Mouse (Mus musculus) induced T-regulatory cell, adult 2 months (primary cell): ENCODE results near the gene BC034090.

ENCODE experiments used
- DNase-seq: peaks from one replicate; pipeline ENCODE4 v3.0.0-alpha.2; 2012; ENCODE audit warnings: low read depth

Gene BC034090

DNA sequence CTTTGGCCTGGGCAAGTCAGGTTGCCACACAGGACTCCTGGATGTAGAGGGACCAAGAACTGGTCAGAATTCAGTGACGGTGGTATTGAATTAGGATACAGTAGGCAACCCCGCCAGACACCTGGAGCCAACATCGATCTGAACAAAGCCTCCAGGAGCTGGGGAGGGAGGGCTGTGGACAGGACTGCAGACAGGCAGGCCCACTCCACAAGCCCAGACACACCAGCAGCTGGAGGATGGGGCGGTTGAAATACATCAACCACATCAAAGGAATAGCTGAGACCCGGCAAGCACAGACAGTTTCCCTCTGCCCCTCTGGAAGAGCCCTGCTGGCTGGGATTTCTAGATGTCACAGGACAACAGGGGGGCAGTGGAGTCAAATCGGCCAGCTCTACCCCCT lies 27.4 kb downstream of the BC034090 start:
- DNase-seq, result no peak

- DNase-seq, result no peak
Observed at GRCm38 (mm10) chr1:155216313-155216712, 27.9 kb downstream of the BC034090 start.

GRCm38 (mm10) chr1:155215066-155215764 lies 29.0 kb downstream of the BC034090 start:
- no peak for DNase-seq

DNA sequence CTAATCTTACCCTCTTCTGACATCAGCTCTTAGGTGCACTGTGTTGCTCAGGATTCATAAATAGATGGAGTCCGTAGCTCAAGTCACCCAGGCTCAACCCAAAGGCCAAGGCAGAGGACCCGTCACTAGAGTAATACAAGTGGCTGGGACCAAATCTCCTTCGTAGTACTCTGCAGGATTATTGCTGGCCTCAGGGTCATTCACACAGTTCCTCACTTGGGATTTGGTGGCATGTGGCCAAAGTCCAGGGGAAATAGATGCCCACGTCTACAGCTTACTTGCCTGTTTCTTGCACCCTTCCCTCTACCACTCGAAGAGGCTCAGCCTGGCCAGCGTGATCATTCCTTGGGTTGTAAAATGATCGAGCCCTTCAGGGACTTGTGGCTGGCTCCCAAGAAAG lies 30.3 kb downstream of the BC034090 start:
- DNase-seq, result no peak

- DNase-seq, result no peak
Observed at GRCm38 (mm10) chr1:155212936-155213774, 31.1 kb downstream of the BC034090 start.

GRCm38 (mm10) chr1:155212493-155212892 lies 31.8 kb downstream of the BC034090 start:
- DNase-seq, result no peak

- DNase-seq, result no peak
Observed at GRCm38 (mm10) chr1:155212081-155212480, 32.2 kb downstream of the BC034090 start.

DNA sequence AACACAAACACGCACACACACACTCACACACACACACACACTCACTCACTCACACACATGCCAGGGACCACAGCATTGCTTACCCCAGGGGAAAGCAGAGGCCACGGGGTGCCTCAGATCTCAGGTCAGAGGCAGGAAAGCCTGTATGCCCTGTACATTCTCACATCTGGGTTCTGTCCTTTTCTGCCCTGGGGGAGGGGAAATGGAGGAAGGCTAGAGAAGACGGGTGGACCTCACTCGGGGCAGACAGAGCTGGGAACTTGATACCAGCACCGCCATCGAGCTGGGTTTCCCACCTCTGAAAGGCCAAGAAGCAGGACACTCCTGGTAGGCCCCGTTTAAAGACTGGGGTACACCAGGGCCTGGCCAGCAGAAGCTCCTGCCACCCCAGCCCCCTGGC lies 33.2 kb downstream of the BC034090 start:
- no peak for DNase-seq

DNA sequence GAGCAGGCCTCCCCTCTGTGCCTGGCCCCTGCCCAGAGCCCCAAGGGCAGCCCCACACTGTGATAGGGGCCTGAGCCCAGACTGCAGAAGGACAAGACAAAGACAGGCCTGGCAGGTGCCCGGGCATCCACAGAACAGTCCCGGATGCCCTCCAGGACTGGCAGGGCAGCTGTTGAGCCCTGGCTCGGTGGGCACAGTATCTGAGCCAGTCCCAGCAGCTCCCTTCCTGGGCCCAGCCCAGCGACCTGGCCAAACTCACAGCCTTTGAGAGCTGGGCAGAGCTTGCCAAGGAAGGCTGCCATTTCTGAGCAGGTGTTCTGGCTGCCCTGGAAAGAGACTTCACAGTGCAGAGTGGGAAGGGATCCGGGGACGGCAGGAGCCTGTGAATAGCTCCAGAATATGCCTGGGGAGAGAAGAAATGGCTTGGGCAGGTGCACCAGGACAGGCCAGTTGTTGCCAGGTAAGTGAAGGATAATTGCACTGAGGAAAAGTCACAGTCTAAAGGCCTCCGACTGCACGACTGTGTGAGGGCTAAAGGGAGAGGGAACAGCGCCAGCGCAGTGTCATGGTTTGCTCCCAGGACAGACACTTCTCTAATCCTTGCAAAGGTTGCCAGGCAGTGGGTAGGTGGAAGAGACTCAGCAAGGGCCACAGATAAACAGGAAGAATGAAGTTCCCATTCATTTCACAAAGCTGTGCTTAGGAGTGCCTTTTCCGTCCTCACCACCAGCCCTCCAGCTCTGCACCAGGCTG lies 34.1 kb downstream of the BC034090 start:
- no peak for DNase-seq

DNA sequence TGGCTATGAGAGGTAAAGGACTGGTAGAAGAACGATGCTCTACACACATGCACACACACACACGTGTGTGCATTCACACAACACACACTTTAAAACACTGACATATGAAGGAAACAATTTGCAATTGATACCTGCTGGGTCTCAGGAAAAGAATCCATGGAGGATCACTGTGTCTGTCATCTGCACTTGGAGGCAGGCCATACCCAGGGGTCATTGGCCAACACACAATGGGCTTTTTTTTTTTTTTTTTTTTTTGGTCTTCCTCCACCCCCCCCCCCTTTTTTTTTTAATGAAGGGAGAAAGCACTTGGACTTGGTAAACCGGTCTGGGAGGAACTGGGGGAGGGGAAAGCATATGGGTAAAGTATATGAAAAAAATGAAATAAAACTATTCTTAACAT lies 36.4 kb downstream of the BC034090 start:
- DNase-seq, result no peak

DNA sequence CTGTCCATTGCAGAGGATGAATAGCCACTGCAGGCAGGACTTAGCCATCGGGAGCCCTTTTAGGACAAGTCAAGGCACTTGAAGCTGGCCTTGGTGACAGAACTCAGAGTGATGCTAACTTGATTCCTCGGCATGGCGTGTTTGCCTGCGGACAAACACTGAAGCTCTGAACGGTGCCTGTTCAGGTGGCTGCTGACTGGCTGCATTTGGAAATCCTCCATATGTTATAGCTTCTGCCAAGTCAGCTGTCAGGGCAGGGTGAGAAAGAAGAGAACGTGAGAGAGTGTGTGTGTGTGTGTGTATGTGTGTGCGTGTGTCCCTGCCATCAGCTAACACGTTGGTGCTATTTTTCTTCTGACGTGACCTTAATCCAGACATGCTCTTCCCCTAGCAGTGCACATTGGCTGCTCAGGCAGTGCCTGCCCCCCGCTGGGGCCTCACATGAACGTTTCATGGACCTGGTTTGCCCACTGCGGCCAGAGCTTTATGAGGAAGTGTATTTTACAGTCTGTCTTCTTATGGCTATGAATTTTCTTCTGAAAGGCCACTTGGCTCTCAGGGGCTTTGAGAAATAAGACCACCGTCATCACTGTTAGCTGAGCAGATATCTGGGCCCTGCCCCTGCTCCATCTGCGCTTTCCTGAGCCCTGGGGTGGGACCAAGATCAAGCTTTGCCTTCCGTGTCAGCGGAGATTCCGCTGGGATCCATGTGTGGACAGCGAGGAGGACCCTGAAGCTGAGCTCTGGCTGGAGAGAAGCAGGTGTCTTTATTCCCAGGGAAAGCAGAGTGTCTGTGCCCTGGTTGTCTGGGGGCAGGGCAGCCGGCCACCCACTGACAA lies 38.2 kb downstream of the BC034090 start:
- DNase-seq, result no peak

GRCm38 (mm10) chr1:155205311-155205710 lies 38.9 kb downstream of the BC034090 start:
- no peak for DNase-seq

DNA sequence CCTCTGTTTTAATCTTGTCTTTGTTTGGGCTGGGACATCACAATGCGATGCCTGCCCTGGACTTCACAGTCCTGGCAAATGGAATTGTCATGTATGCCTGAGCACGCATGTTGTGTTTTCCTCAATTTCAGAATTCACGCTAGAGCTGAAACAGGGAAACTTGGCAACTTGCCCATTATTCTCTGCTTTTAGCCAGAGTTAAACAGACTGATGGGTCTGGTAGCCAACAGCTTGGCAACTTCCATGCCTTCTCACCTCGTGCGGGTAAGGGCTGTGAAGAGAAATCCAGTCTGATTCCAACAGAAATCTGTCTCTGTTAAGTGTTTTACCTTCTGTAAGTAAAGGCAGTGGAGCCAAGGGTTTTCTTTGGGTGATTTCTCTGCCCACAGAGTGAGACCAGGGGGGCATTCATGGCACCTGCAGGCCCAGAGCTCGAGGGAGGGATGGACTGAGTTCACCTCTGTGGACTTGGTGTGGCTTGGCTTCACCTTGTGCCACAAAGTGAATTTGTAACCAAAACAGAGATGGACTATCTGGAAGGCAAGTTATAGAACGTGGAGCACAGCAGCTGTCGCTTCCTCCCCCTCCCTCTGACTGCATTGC lies 39.6 kb downstream of the BC034090 start:
- no peak for DNase-seq

GRCm38 (mm10) chr1:155203954-155204353 lies 40.3 kb downstream of the BC034090 start:
- DNase-seq, result no peak

DNA sequence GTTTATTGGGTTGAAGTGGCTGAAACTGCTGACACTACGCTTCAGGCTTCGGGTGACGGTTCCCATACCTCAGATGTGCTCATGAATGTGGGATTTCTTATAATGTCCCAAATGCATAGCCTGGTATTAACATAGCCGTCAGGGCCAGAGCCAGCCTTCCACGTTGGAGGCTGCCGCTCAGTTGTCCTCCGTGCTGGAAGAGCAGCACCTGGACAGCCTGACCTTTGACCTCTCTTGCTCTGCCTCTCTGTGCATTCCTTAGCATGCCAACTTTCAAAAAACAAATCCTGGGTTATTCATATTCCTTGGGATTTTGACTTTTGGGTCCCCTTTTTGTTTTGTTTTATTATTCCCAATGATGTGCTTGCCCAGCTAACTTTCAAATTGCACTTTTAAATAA lies 41.1 kb downstream of the BC034090 start:
- no peak for DNase-seq

- DNase-seq, result no peak
Observed at GRCm38 (mm10) chr1:155202472-155202871, 41.8 kb downstream of the BC034090 start.

DNA sequence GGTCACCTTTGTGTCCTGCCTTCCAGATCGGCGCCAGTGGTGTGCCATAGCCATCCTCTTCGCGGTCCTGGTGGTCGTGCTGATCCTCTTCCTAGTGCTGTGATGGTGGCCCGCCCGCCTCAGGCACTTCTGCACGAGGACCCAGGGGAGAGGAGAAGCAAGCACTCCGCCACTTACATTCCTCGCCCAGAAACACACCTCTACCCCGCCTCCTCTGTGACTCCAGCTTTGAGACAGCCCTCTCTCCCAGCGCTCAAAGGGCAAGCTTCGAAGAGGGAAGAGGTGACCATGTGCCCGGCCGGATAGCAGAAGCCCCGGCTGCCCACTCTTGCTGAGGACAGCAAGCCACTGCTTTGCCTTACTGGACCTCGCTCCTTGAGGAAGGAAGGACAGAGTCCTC lies 42.3 kb downstream of the BC034090 start:
- DNase-seq, result no peak

DNA sequence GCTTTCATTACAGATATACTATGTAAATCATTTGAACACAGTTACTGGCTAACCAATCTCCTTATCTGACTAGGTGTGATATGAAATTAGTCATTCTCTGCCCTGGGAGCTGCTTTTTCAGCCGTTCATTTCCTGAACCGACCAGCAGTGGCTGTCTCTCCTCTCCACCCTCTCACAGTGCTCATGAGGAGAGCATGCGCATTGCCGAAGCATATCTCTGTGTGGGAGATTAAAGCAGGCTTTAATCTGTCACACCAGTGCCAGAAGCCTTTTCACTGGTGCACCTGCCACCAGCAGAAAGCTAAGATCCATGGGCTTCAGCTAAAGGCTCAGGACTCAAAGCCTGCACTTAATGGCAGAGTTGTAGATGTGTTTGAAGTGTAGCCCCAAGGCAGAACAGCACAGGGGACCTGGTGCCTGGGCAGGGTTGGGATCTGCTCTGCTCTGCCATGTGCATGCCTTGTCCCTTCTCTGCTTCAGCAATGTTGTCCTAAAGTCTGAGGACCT lies 42.8 kb downstream of the BC034090 start:
- peak; percentile 87 for DNase-seq

DNA sequence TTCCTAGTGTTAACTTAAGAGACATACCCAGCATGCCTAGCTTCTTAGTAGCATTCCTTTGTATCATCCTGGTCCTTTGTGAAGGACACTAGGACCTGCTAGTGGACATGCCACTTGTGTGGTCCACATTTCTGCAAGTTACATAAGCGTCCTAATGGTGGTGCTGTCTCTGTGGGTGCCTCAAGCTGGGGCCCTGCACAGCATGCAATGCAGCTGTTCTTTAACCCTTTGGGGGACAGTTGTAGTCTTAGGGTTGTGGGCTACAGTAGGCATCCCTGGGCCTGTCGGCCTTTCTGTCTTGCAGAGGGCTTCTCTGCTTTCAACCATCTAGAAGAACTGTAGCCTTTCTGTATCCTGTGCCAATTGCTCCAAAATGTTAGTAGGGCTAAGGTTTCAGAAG lies 43.3 kb downstream of the BC034090 start:
- no peak for DNase-seq

DNA sequence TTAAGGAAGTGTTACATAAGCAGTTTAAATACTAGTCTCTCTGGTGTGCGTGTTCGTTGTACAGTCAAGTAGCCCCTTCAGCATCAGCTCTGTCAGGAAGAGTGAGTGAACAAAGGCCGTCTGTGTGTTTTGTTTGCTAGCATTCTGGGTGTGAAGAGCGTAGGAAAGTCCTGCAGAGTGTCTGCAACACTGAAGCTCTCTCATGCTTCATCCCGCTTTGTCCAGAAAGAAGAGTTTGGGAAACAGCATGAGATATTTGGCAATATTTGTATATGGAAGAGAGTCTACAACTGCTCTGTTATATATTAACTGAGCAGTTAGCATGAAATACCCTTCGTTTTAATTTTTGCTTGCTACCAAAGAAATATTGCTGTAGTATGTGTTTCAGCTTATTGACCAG lies 44.7 kb downstream of the BC034090 start:
- no peak for DNase-seq

DNA sequence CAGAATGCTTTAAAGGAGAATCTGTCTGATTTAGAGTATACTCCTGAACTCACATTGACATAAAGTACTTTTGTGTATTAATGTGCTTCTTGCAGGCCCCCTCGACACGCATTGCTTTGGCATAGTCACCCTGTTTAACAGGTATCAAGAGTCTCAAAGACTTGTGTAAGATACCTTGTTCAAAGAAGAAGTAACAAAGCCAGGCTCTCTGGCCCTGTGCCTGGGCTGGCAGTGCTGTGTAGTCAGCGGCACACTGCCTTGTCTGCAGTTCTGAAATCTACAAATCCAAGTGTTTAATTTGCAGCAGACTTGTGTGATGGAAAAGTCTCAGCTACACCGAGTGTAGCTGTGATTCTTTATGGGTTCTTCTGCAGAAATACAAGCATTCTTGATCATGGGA lies 47.6 kb downstream of the BC034090 start:
- DNase-seq, result no peak
